Mouse (Mus musculus) fibroblast of lung, adult 2 months (primary cell): Measurements from ENCODE around the gene Eif4b.

Experiments
- DNase-seq: peaks from one replicate; pipeline ENCODE4 v3.0.0-alpha.2; 2011; ENCODE audit warnings: low read depth

Gene Eif4b

DNA sequence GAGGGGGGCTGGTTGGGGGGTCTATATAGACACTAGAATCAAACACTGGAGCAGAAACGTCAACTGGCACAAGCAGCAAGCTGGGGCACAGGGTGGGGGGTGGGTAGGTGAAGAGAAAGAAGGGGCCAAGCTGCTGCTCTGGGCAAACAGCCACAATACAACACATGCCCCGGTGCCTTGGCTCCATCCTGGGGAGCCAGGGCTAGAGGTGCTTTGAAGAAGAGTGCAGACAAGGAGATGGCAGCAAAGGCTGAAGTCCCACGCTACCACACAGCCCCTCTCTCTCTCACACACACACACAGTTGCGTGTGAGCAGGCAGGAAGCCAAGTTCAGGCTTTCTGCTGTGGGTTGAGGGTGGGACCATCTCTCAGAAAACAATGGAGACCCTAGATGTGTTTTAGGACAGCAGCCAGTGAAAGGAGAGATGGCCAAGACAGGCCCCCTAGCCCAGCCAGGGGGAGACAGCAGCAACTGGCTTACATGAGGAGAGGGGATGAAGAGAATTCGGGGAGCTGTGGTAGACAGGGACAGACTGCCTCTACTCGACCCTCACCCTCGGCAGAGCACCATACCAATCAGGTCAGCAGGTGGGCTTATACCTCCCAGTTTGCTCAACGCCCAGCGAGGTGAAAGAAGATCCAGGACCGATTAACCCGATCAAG lies 43.3 kb downstream of the Eif4b start:
- DNase-seq: no peak

DNA sequence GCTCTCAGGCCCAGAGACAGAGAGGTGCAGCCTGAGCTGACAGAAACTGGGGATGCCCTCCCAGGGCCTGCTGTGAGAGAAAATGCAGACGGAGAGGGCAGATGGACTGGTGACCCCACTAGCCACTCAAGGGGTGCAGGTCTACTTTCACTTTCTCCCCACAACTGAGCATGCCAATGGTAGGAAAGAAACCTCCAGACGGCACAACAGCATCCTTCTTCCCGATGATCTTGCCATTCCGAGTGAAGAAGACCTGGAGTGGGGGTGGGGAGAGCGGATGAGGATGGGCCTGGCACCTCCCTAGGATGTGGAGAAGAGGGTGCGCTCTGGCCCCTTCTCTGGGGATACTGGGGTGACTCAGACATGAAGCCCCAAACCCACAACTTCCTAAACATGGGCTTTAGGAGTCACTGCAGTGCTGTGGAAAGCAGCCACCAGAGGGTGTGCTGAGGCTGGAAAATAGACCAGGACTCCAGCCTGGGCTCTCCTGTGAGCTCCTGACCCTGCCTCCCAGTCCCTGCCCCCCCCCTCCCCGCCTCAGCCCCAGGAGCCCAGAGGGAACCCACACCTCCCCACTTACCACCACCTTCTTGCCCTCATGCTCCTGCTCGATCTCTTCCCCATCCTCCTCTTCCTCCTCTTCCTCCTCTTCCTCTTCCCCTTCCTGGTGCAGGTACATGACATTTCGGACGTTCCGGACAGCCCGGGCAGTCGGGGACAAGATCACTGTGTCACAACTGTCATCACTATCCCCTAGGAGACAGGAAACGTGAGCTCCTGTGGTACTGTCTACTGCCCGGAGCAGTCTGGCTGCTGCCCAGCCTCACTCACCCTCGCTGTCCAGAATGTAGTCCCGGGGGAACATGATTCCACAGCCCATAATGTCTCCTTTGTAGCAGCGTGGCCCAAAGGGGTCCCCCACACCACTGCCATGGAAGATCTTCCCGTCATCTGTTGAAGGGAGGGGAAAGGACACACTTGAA lies 44.2 kb downstream of the Eif4b start:
- no peak for DNase-seq

DNA sequence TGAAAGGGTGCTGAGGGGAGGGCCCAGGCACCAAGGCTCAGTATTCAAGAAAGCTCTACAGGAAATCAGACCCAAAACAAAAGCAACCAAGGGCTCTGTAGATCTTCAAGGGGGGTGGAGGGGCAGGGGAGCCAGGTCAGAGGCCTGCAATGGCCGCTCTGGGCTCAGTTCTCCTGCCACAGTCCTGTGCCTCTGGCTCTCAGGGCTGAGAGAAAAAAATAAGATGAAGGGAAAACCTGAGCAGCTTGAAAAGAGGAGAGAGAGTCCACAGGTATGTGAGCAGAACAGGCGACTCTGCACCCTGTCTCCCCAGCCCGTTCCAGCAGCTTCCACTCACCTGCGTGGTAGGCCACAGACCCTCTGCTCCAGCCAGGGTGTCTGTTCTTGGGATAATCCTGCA lies 45.0 kb downstream of the Eif4b start:
- DNase-seq: no peak

DNA sequence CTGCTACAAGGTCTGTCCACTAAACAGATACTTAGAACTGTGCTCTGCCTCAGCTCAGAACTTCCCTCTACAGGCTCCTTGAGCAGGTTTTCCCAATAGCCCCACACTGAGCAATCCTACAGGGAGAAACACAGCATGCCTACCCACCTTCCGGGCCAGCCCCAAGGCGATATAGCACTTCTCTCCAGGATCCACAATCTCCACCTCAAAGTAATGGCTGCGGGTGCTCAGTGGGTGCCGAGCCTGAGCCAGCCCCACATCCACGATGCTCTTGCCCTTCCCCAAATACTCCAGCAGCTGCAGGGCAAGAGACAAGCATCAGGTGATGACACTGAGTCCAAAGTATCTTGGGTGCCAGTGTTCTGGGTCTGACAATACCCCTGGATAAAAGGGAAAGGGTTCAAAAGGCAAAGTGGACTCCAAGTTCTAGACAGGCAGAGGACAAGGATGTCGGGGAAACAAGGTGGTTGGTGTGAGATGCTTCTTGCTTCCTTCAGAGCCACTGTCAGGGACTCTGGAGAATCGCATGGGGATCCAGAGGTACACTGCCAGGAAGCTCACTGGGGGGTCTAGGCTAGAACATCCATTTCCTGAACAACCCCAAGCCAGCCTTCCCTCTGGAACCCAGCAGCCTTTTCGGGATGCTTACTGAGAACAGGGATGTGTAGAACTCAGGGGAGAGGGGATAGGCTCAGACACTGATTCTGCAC lies 45.7 kb downstream of the Eif4b start:
- DNase-seq: no peak

DNA sequence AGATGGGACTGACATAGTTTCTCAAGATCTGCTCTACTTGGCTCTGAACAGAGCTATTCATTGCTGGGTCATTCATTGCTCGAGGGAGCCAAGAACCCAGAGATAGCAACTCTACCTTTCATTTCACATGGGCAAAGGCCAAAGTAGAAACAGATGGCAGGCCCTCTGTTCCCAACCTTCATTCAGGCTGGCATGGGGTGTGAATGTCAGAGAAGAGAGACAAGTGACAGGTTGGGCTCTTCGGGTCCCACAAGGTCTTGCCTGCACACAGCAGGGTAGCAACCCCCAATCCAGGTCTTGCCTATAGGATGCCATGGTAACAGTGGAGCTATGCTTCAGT lies 46.2 kb downstream of the Eif4b start:
- DNase-seq: no peak

DNA sequence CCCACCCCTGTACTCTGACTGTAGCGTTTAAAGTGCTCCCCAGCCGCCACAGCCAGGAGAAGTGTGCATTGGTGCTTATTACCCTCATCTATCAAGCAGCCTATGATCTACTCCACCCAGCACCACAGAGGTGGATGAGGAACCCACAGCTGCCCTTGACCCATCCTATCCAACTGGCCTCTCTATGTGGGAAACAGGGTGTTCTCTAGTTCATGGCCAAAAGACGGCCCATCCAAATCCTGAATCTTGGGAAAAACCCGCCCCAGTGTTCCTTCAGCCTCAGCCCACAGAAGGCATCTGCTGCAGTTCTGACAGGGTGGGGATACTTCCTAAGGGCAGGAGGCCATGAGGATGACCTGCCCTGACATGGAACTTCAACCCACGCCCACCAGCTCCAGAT lies 47.0 kb downstream of the Eif4b start:
- no peak for DNase-seq

DNA sequence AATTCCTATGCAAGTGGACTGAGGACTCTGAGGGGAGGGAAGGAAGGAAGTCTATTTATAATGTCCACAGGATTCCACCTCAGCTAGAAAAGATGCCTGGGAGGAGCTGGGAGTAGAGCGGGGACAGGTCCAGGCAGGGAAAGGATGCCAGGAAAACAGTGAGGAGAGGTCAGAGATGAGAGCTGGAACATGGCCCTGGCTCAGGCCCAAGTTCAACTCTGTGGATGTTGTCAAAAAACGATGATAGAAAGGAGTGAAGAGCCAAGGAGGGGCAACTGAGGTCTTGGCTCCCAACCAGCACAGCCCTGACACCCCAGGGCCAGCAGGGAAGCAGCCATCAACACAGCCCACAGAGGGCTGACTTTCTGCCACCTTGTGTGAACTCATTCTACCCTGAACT lies 52.7 kb downstream of the Eif4b start:
- DNase-seq: no peak

DNA sequence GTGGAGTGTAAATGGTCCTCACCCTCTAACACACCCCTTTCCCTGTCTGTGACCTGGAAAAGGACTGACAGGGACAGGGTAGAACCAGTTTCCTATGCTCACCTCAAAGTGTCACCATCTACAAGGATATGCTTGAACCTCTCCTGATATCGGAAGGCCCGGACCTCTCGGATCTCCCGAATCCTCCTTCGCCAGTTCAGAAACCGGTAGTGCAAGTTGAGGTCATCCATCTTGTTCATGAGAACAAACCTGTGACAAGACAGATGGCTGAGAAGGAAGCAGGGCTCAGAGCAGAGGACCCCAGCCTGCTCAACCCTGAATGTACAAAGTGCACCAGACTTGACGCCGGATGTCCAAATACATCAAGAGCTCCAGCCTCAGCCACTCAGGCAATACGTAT lies 59.7 kb downstream of the Eif4b start:
- DNase-seq: no peak

DNA sequence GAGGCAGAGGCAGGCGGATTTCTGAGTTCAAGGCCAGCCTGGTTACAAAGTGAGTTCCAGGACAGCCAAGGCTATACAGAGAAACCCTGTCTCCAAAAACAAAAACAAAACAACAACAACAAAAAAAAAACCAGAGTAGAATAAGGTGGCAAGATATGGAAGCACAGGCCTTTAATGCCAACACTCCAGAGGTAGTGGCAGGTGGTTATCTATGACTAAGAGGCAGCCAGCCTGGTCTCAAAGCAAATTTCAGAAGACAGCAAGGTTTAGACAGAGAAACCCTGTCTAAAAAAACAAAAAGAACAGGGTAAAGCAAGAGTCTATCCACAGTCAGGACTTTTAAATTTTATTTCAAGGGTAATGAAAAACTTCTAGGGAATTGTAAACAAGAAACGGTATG lies 61.1 kb downstream of the Eif4b start:
- DNase-seq: no peak

DNA sequence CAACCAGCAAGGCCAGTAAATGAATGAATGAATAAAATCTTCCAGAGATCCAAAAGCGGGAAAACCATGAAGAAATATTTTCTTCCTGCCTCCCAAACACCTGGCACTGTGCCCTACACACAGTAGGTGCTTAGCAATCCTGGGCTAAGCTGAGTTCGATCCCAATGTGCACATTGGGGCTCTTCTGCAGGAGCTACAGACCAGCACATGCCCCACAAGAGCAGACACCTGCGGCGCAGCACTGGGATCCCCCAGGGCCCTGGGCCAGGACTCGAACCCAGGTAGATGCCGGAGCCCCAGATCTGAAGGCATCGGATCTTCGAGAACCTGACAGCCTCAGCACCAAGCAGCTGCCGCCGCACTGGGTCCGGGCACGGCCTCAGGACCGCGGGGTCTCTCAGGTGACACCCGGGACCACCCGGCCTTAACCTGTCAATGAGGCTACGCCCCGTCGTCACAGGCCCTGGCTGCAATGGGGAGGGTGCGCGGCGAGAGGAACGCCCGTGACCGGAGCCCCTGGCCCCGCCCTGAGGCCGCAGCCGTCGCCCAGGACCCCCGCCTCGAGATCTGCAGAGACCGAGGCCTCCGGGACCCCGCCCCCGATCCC lies 62.1 kb downstream of the Eif4b start:
- DNase-seq: no peak

DNA sequence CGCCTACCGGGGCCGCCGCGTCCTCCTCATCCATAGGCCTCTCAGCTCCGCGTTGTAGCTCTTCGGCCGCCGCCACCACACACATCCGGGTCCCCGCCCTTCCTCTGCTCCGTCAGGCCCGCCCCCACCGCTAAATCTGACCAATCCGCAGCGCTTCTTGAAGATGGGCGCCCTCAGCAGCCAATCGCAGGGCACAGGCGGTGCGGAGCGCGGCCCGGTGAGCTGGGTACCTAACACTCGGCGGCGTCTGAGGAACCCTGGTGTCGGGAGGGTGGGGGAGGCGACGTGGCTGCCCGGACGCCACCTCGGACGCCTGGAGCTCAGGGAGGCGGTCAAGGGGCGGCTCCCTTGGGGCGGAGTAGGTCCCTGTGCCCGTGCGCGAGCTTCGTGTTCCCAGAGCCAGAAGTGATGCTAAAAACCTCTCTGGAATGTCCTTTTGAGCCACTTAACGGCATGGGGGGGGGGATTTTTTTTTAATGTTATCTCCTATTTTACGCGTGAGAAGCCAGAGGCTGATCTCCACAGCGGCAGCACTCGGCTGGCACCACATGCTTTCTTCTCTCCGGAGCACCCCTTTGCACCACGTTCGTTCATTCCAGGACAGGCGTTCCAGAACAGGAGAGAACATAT lies 62.7 kb downstream of the Eif4b start, which contains the start of gene Spryd3:
TSS of gene Spryd3 (minus strand) at position 106 of the 630 bp plus-strand sequence.
- peak; percentile 86 for DNase-seq

DNA sequence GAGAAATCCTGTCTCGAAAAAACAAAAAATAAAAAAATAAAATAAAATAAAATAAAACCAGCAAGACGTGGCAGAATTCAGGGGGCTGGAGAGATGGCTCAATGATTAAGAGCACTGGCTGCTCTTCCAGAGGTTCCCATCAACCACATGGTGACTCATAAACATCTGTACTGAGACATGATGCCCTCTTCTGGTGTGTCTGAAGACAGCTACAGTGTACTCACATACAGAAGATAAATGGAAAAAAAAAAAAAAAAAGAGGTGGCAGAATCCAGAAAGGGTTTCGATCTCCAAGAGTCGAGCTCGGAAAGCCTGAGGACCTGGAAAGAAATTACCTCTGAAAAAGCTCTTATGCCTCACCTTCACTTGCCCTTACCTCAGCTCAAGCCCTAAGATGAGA lies 67.5 kb downstream of the Eif4b start:
- DNase-seq: no peak

DNA sequence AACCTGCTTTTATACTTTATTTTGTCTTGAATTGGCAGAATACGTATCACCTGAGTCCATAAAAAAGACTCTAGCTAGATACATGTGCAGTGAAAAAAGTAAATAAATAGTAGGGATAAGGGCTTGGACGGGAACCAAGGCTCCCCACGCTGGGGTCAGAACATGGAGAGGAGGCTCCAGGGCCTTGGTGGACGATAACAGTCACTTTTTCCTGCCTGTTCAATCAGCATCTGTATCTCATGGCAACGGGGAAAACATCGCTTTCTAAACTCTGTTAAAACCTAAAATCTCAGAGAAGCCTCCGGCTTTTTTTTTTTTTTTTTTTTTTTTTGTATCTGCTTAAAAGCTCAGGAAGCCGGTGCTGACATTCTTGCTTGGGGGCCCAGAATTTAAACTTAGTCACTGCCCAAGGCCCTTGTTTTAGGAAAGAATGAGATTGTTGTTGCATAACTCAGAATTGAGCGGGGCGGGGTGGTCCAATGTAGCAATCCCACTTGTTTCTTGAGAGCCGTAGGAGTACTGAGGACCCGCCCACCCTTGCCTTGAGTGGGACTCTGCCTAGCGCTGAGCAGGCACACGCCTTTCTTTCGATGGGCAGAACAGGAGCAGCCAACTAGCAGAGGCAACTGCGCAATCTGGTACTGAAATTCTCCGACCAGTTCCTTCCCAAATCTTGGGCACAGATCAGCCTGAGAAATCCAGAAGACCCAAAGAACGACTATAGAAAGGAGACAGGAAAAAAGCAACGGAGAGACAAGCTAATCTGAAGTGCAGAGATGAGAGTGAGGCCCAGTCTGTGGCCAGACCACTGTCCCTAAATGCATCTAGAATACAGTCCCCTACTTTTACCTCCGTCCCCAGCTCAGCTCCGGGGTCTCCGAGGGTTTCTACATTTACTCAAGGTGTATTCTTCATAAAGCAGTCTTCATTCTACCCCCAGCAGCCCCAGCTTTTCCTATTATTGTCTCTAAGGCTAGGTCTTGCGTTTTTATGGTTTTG lies 69.6 kb downstream of the Eif4b start:
- peak; percentile 87 for DNase-seq

DNA sequence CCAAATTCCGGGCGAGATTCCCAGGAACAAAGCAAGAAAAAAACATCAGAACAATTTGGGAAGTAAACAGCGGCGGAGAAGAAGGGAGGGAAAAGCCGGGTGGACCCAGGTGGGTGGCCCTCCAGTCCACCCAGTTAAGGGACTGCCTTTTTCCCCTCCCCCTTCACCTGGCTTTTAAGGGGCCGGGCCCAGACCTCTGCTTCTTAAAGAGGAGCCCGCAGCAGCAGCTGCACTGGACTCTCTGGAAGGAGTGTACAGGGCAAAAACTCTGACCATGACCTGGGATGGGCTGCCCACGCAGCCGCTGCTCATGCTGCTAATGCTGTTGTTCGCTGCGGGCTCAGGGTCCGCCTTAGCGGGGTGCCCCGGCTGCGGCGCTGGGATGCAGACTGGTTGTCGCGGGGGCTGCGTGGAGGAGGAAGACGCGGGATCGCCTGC lies 70.7 kb downstream of the Eif4b start, which contains the start of gene Igfbp6:
TSS of gene Igfbp6 (plus strand) at position 89 of the 438 bp plus-strand sequence.
- no peak for DNase-seq

DNA sequence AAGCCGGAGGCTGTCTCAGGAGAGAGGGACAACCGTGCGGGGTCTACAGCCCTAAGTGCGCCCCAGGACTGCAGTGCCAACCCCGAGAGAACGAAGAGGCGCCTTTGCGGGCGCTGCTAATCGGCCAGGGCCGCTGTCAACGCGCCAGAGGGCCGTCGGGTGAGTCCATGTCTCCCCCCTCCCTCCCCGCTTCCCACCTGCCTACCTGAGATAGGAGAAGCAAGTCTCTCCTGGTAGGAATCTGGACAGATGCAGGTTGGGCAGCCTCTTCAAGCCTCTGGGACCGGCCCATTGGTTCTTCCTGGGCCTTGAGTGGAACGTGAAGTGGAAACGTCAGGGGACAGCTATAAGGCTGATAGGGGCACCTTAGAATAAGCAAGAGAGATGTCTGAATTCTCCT lies 71.2 kb downstream of the Eif4b start:
- no peak for DNase-seq

DNA sequence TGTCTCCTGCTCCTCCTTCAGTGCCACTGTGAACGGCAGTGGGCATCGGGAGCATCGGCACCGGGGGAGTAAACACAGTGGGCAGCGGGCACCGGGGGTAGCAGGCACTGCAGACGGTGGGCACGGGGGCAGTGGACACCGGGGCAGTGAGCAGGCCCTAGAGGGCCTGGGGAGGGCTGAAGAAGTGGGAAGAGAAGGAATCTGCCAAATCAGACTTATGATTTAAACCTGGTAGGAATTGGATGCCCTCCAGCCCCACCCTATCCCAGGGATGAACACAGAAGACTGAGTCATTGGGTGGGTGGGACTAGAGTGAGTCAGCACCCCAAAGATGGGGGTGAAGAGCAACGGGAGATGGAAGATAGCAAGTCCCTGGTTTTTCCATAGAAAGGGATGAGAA lies 71.8 kb downstream of the Eif4b start:
- peak; percentile 40 for DNase-seq

DNA sequence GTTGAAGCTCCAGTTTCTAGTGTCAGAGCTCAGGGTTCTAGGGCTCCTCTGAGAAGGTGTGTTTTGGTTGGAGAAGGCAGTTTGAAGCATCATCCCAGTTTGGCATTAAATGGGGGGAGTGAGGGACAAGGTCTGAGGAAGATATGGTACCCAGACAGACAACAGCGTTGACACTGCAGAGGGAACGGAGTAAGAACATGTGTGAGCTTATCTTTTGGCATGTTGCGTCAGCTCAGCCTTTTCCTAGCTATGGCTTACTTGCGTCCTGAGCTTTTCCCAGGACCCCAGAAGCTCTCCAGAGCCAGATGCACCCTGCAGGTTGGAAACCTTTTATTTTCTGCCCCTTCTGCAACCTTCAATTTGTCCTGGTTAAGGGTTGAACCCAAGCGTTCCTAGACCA lies 72.5 kb downstream of the Eif4b start:
- no peak for DNase-seq
